Mouse (Mus musculus) liver, postnatal 0 days (tissue): ENCODE measurements at regions not wholly inside any gene's neighbourhood (a gene's known extent, or its start where the extent isn't known, plus 50 kb on each side); places are given as distances from the start of the nearest gene placed in this dataset.

Experiments used
- CTCF ChIP-seq: sonication (generic); IDR thresholded peaks from 2 replicates; pipeline ENCODE4 v1.5.1; 2016; ENCODE audit warnings: antibody characterized with exemption, low read depth
- EP300 ChIP-seq: IDR thresholded peaks from 2 replicates; pipeline ENCODE4 v1.6.1; 2016; ENCODE audit warnings: antibody characterized with exemption, low read depth, mild to moderate bottlenecking

GRCm38 (mm10) chr16:76746385-76746784 lies 267.1 kb upstream of the Usp25 start:
- TF ChIP-seq EP300 (no peak), CTCF (no peak)
